Mouse (Mus musculus) kidney, embryonic 15.5 days (tissue): Measurements from ENCODE around the gene Tacr2. TPM values are rescaled to one million over a fixed set of nuclear protein-coding genes. Genes with fewer than 3 reads are reported as not detected.

Experiments
- ATAC-seq: fragments of 200-750 bp; cut with Nextera tagmentation; replicated peaks from 2 replicates; pipeline ENCODE4 v1.8.0; 2017; ENCODE audit warnings: moderate TSS enrichment; ENCODE audit not compliant: low FRiP score
- H3K27ac ChIP-seq: fragments of 300-500 bp; sonication (generic); 2 replicates; pipeline ENCODE4 v1.5.1; 2015; ENCODE audit warnings: mild to moderate bottlenecking, inconsistent platforms
- H3K27me3 ChIP-seq: fragments of 300-500 bp; sonication (generic); 2 replicates; pipeline ENCODE4 v1.6.1; 2015; ENCODE audit warnings: inconsistent platforms
- H3K36me3 ChIP-seq: fragments of 300-500 bp; sonication (generic); 2 replicates; pipeline ENCODE4 v1.6.1; 2015; ENCODE audit warnings: inconsistent platforms
- H3K4me1 ChIP-seq: fragments of 300-500 bp; sonication (generic); 2 replicates; pipeline ENCODE4 v1.6.1; 2015; ENCODE audit warnings: inconsistent platforms
- H3K4me2 ChIP-seq: fragments of 300-500 bp; sonication (generic); 2 replicates; pipeline ENCODE4 v1.6.1; 2015; ENCODE audit warnings: moderate library complexity, mild to moderate bottlenecking, inconsistent platforms
- H3K4me3 ChIP-seq: fragments of 300-500 bp; sonication (generic); replicated peaks from 2 replicates; pipeline ENCODE4 v1.5.1; 2015; ENCODE audit warnings: mild to moderate bottlenecking, inconsistent platforms
- H3K9ac ChIP-seq: fragments of 300-500 bp; sonication (generic); 2 replicates; pipeline ENCODE4 v1.6.1; 2015; ENCODE audit warnings: mild to moderate bottlenecking, inconsistent platforms
- H3K9me3 ChIP-seq: fragments of 300-500 bp; sonication (generic); replicated peaks from 2 replicates; pipeline ENCODE4 v1.6.1; 2016; ENCODE audit warnings: inconsistent platforms
- WGBS: fragments of 180-500 bp; shearing (Covaris S2); methylation state at CpG from one replicate; pipeline ENCODE4 v1.1.7; 2015; ENCODE audit warnings: mixed read lengths; 5-methylcytosine and 5-hydroxymethylcytosine counted together
- polyA plus RNA-seq: library from polyadenylated mRNA; unstranded; fragments of >200 nt; fragmentation: Nextera tagmentation; extraction: Ambion mirVana; gene quantifications from 2 replicates; pipeline ENCODE4 v1.2.1, GENCODE M21; 2015

Gene Tacr2
- 0.06 TPM in 1 of 2 replicates, not detected in the other for polyA plus RNA-seq

DNA sequence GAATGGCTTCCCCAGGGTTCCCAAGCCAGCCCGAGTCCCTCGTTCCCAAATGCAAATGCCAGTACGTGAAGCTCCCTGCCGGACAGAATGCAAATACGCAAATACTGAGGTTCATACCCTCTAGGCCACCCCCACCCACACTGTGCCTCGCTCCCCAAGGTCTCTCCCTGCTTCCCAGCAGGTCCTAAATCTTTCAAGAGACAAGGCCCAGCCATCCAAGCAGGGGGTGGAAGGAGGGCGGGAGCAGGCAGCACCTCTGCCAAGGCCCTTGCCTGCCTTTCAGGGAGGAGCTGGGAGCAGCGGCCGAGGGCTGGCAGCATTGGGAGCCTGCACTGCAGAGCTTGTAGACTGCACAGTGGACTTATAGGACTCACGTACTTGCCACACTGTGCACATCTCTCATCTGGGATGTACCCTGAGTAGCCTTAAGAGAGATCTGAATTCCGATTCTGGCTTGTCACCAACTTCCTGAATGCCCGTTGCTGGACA is at the start of gene Tacr2:
Tacr2 (plus strand) TSS at position 439 of the 489 bp plus-strand sequence.
- WGBS: 51% methylated on average over 12 of the region's 12 CpGs
- Histone ChIP-seq H3K4me1 (peaks cover 13% of the 10 kb centered on the region), H3K4me3 (no peak within 1 kb of the TSS), H3K27ac (no peak within 1 kb of the TSS), H3K9me3 (no peaks in the 10 kb centered on the region), H3K36me3 (no peaks in the 10 kb centered on the region), H3K9ac (no peak within 1 kb of the TSS), H3K27me3 (no peaks in the 10 kb centered on the region), H3K4me2 (no peak within 1 kb of the TSS)
- ATAC-seq: no peak

DNA sequence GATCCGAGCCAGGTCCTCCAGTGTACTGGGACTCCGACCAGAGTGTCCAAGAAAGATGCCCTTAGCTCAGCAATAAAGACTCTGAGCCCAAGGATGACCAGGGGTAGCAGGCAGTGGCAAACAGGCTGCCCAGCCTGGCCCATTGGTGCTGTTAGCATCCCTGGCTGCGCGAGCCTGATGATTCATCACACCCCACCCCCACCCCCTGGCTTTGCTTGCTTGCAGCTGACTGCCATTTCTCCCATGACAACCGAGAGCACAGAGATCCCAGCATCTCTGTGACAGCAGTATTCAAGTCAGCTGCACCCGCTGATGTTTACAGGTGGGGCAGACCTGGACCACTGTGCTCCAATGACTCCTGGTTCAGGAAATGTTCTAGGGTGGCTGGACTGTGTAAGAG is 49.7 kb upstream of the Tacr2 start:
- Histone ChIP-seq H3K9me3 (no peaks in the 10 kb centered on the region), H3K4me2 (no peak overlapping the region), H3K27ac (no peak overlapping the region), H3K9ac (no peak overlapping the region), H3K4me1 (0 out of 2 replicates have a peak, but pooled peaks cover 3% of the 10 kb centered on the region), H3K4me3 (no peak overlapping the region), H3K36me3 (peaks cover 21% of the 10 kb centered on the region), H3K27me3 (no peaks in the 10 kb centered on the region)
- WGBS: 78% methylated on average over 6 of the region's 6 CpGs
- no peak for ATAC-seq

DNA sequence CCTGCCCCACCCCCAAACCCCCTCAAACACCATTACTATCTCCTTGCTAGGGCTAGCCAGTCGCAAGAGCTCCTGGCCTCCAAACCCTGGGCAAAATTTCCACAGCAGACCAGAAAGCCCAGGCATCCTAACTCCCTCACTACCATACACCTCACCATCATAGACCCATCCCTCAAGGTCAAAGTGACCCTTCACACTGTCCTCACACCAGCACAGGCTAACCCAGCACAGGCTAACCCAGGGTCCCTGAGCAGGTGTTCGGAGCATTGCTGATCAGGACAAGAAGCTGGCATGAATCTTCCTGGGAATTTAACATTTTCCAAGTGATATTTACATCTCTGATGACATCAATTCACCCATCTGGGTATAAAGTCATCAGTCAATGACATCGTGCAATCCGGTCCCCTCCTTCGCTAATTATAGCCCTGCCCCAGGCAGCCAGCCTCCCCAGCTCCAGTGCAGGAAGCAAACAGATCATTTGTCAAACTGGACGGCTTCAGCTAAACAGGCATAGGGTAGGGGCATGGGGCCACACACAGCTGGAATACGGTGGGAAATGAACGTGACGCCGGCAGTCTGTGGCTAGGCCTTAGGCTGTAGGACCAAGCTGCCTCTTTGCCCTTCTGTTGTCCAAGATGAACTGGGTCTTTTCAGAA is 43.9 kb upstream of the Tacr2 start:
- no peak overlapping the region for H3K4me3 ChIP-seq
- H3K27me3 ChIP-seq: no peaks in the 10 kb centered on the region
- no peaks in the 10 kb centered on the region for H3K36me3 ChIP-seq
- H3K9ac ChIP-seq: no peak overlapping the region
- H3K9me3 ChIP-seq: no peaks in the 10 kb centered on the region
- H3K4me2 ChIP-seq: no peak overlapping the region
- peak; percentile 56 for ATAC-seq
- peaks cover 46% of the 10 kb centered on the region for H3K4me1 ChIP-seq
- H3K27ac ChIP-seq: peak overlapping the region; percentile 51
- 22% methylated on average over 10 of the region's 10 CpGs for WGBS

DNA sequence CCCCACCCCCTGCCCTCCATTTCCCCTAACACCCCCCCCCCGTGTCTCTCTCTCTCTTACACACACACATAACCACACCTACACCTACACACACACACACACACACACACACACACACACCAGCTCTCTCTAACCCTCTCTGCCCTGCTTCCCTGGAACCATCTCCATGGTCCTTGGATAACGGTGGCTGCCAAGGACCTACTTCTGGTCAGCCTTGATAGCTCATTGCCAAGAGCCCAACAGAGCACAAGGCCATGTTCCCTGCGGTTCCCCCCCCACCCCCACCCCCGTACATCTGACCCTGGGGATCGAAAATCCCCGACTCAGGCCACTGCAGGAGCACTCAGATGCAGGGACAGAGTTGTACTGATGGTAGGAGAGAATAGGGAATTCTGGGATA is 40.9 kb upstream of the Tacr2 start:
- Histone ChIP-seq H3K4me2 (no peak overlapping the region), H3K9me3 (no peaks in the 10 kb centered on the region), H3K36me3 (no peaks in the 10 kb centered on the region), H3K4me3 (no peak overlapping the region), H3K27ac (peak overlapping the region; percentile 34; the same call in 1 of the 2 replicates), H3K4me1 (peaks cover 56% of the 10 kb centered on the region), H3K9ac (no peak overlapping the region), H3K27me3 (no peaks in the 10 kb centered on the region)
- 0 out of 2 replicates have a peak, but pooled peaks have one; percentile 16 for ATAC-seq
- 66% methylated on average over 6 of the region's 6 CpGs for WGBS

DNA sequence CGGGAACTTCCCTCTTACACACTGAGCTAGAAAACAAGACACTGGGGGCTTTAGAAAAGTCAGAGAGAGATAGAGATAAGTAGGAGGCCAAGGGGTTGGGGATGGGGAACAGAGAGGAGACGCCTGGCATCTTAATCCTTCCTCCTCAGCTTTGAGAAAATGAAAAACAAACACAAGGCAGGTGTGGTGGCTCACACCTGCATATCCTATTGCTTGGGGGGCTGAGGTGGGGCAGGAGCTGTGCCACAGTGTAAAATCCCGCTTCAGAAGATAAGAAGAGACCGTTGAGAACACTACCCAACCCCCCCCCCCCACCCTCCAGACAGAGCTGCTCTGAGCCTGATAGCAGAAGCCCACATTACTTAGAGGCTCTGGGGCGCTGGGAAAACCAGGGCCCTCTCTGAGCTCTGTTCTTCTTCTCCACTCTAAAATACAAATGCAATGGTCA is 37.0 kb upstream of the Tacr2 start:
- no peaks in the 10 kb centered on the region for H3K9me3 ChIP-seq
- 54% methylated on average over 5 of the region's 5 CpGs for WGBS
- no peaks in the 10 kb centered on the region for H3K36me3 ChIP-seq
- no peak overlapping the region for H3K4me3 ChIP-seq
- H3K27me3 ChIP-seq: no peaks in the 10 kb centered on the region
- H3K4me1 ChIP-seq: peaks cover 64% of the 10 kb centered on the region
- no peak for ATAC-seq
- H3K4me2 ChIP-seq: no peak overlapping the region
- H3K9ac ChIP-seq: no peak overlapping the region
- H3K27ac ChIP-seq: no peak overlapping the region

DNA sequence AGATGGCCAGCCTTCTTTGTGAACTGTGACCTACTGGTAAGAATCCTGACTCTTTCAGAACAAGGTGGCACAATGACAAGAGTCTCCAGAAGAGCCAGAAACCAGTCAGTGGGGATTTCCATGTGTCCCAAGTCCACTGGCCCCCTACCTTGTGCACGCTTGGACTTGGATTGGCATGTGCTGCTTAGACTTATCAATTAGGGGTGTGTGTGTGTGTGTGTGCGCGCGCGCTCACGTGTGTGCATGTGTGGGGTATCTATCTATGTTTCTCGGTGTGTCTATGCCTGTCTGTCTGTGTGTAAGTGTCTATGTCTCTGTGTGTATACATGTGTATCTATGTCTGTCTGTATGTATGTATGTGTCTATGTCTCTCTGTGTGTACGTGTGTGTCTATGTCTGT is 36.6 kb upstream of the Tacr2 start:
- no peak overlapping the region for H3K4me2 ChIP-seq
- H3K36me3 ChIP-seq: no peaks in the 10 kb centered on the region
- 95% methylated on average over 8 of the region's 8 CpGs for WGBS
- H3K27me3 ChIP-seq: no peaks in the 10 kb centered on the region
- peaks cover 62% of the 10 kb centered on the region for H3K4me1 ChIP-seq
- H3K9me3 ChIP-seq: no peaks in the 10 kb centered on the region
- H3K4me3 ChIP-seq: no peak overlapping the region
- ATAC-seq: no peak
- peak overlapping the region; percentile 81; the same call in 1 of the 2 replicates for H3K27ac ChIP-seq
- no peak overlapping the region for H3K9ac ChIP-seq

DNA sequence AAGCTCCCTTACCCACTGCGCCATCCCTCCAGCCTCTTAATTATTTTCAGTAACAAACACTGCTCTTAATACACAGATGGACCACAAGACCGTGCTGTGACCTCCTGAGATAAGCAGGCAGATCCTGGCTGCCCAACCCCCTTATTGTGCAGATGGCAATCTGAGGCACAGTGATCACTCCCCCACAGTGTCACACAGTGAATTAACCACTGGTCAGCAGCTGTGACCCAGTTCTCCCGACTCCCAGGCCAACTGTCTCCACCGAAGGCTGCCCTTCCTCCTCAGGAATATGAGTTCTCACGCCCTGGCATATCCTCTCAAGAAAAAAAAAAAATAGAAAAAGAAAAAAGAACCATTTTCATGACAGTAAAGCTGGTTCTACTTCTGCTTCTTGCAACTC is 35.6 kb upstream of the Tacr2 start:
- no peaks in the 10 kb centered on the region for H3K36me3 ChIP-seq
- H3K4me3 ChIP-seq: no peak overlapping the region
- no peaks in the 10 kb centered on the region for H3K27me3 ChIP-seq
- H3K4me2 ChIP-seq: peak overlapping the region; percentile 22
- no peaks in the 10 kb centered on the region for H3K9me3 ChIP-seq
- peak overlapping the region; percentile 81 for H3K27ac ChIP-seq
- WGBS: 24% methylated on average over 5 of the region's 5 CpGs
- no peak overlapping the region for H3K9ac ChIP-seq
- H3K4me1 ChIP-seq: peaks cover 60% of the 10 kb centered on the region
- ATAC-seq: peak; percentile 61; the same call in 1 of the 2 replicates

DNA sequence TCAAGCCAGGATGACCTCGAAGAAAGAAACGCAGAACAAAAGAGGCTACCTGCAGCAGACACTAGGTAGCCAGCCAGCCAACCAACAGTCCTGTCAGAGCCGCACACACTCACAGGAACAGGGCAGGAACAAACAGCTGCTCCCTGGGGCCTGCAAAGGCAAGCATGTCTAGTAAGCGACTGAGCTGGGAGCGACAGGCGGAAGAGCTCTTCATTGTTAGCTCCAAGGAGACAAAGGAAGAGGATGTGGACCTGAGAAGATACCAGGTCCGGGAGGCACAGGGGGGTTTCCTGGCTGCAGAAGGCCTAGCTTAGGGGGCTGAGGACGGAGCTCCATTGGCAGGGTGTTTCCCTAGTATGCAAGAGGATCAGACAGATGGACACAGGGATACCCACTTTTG is 35.0 kb upstream of the Tacr2 start:
- no peak for ATAC-seq
- peaks cover 57% of the 10 kb centered on the region for H3K4me1 ChIP-seq
- H3K9me3 ChIP-seq: no peaks in the 10 kb centered on the region
- no peaks in the 10 kb centered on the region for H3K27me3 ChIP-seq
- no peaks in the 10 kb centered on the region for H3K36me3 ChIP-seq
- no peak overlapping the region; the same call in 1 of the 2 replicates for H3K4me2 ChIP-seq
- 61% methylated on average over 8 of the region's 8 CpGs for WGBS
- peak overlapping the region; percentile 81 for H3K27ac ChIP-seq
- no peak overlapping the region for H3K9ac ChIP-seq
- H3K4me3 ChIP-seq: no peak overlapping the region

DNA sequence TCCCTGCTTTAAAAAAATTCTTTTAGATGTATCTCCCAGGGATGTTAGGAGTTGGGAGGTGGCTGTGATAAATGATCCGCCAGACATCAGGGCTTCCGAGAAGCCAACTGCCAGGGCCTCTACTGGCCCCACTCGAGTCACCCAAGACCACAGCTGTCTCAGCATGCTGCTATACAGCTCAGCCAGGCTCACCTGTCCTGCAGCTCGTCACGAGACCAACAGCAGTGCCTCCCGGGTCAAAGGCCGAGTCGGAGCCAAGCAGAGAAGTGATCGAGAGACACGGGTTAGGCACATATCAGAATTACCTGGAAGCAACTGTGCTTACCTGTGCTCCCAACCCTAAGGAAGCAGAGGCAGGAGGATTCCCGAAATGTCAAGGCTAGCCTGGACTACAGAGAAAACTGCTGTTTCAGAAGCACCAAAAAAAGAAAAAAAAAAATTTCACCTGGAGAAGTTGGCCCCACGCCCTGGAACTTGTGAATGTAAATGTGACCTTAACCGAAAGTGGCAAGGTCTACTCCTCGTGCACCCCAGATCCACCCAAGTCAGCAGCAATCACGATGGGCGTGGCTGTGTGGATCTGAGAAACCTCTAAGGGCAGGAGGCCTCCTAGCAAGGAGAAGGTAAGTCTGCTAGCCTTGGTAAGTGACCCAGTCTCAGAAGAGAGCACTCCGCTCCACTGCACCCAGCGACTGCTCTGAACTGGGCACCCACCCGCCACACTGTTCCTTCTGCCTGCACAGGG is 34.0 kb upstream of the Tacr2 start:
- no peaks in the 10 kb centered on the region for H3K27me3 ChIP-seq
- WGBS: 77% methylated on average over 19 of the region's 19 CpGs
- no peak overlapping the region for H3K4me3 ChIP-seq
- peak overlapping the region; percentile 81 for H3K27ac ChIP-seq
- peaks cover 55% of the 10 kb centered on the region for H3K4me1 ChIP-seq
- no peaks in the 10 kb centered on the region for H3K36me3 ChIP-seq
- no peak for ATAC-seq
- no peaks in the 10 kb centered on the region for H3K9me3 ChIP-seq
- H3K9ac ChIP-seq: no peak overlapping the region
- H3K4me2 ChIP-seq: no peak overlapping the region

DNA sequence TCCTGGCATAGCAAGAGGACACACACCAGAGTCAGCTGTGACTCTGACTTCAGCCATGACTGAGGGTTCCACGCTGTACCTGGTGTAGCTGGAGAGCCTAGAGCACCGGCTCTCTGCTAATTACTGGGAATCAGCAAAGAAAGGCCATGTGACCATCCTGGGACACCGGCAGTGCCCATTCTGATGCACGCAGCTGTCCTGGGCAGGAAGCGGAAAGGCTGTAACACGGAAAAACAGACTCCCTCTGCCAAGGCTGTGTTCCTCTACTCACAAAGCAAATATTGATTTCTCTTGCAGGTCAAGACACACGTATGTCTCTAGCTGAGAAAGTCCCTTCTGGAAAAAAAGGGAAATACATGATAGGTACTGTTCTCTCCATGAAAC is 33.5 kb upstream of the Tacr2 start:
- 57% methylated on average over 7 of the region's 7 CpGs for WGBS
- Histone ChIP-seq H3K9ac (no peak overlapping the region), H3K27me3 (no peaks in the 10 kb centered on the region), H3K27ac (peak overlapping the region; percentile 81), H3K9me3 (no peaks in the 10 kb centered on the region), H3K4me1 (peaks cover 55% of the 10 kb centered on the region), H3K36me3 (no peaks in the 10 kb centered on the region), H3K4me2 (no peak overlapping the region), H3K4me3 (no peak overlapping the region)
- ATAC-seq: no peak; the same call in 1 of the 2 replicates

DNA sequence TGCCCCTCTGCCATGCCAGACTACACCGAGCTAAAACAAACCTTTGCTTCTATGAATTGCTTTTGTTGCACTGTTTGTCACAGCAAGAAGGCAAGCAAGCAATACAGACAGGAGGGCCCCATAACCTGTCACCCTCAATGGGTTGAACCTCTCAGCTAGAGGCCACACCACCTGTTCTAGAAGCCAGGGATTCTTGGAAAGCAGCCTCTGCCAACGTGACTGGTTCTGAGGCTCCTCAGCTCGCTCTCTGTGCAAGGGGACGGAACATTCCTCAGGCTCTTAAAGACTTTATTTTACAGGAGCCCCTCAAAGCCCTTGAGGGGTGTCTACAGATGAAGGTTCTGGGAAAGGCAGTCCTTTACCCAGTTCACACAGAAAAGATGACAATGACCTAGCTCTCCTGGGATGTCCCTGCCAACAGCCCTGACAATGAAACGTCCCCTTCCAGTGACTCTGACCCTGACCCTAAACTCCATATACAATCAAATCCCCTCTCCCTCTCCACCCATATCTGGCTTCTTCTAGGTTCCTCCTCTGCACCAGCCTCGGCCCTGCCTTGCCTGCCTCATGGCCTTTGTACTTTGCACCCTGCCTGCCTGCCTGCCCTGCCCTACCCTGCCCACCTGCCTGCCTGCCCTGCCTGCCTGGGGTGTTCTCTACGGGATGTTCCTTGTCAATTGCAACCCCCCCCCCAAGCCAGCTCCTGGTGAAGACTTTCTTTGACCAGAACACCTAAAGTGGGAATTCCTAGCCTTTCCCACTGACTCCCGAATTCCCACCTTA is 31.3 kb upstream of the Tacr2 start:
- Histone ChIP-seq H3K27me3 (no peaks in the 10 kb centered on the region), H3K27ac (peak overlapping the region; percentile 13; the same call in 1 of the 2 replicates), H3K4me3 (no peak overlapping the region), H3K9ac (no peak overlapping the region), H3K4me1 (peaks cover 46% of the 10 kb centered on the region), H3K9me3 (no peaks in the 10 kb centered on the region), H3K4me2 (no peak overlapping the region), H3K36me3 (no peaks in the 10 kb centered on the region)
- ATAC-seq: no peak
- 65% methylated on average over 8 of the region's 8 CpGs for WGBS

DNA sequence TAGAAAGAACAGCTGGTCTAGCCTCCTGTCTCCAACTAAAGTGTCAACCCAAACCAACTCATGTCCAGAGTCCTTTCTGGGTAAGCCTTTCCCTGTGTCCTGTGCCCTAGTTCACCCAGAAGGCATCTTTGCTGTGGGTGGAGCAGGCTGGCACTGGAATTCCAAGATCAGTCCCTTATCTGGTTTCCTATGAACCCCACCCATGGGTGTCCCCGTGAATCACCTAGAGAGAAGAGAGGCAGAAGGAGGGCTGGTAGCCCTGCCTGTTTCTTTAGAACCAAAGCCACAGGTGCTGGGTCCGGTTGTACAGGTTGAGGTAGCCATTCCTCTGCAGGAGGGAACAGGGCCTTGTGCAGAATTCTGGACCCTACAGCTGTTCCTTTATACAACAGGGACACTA is 30.6 kb upstream of the Tacr2 start:
- H3K4me3 ChIP-seq: no peak overlapping the region
- H3K4me2 ChIP-seq: no peak overlapping the region
- H3K9me3 ChIP-seq: no peaks in the 10 kb centered on the region
- WGBS: 89% methylated on average over 2 of the region's 2 CpGs
- peaks cover 39% of the 10 kb centered on the region for H3K4me1 ChIP-seq
- H3K9ac ChIP-seq: no peak overlapping the region
- ATAC-seq: no peak
- H3K27me3 ChIP-seq: no peaks in the 10 kb centered on the region
- H3K36me3 ChIP-seq: no peaks in the 10 kb centered on the region
- H3K27ac ChIP-seq: no peak overlapping the region
